Mouse (Mus musculus) G1E (cell line): Measurements from ENCODE around the gene Ccpg1. TPM values are rescaled to one million over a fixed set of nuclear protein-coding genes. Genes with fewer than 3 reads are reported as not detected.

Experiments
- ATAC-seq: 2 replicates; pipeline ENCODE4 v1.8.0; 2016; ENCODE audit warnings: mild to moderate bottlenecking; ENCODE audit not compliant: insufficient number of reproducible peaks, poor library complexity, low FRiP score, severe bottlenecking; ENCODE audit errors: extremely low read depth
- DNase-seq: peaks from one replicate; pipeline ENCODE4 v3.0.0; 2012; ENCODE audit warnings: low spot score
- H3K27me3 ChIP-seq: 2 replicates; pipeline ENCODE4 v1.6.1; 2012; ENCODE audit warnings: mild to moderate bottlenecking, low read length, inconsistent platforms; ENCODE audit not compliant: insufficient read depth
- H3K36me3 ChIP-seq: replicated peaks from 2 replicates; pipeline ENCODE3; 2012; ENCODE audit warnings: mild to moderate bottlenecking, inconsistent platforms
- H3K4me1 ChIP-seq: 2 replicates; pipeline ENCODE4 v1.6.1; 2012; ENCODE audit warnings: low read depth, low read length, inconsistent platforms, mixed read lengths; ENCODE audit not compliant: insufficient read depth
- H3K4me3 ChIP-seq: 2 replicates; pipeline ENCODE4 v1.5.1; 2012; ENCODE audit warnings: low read depth, mild to moderate bottlenecking, inconsistent platforms, low read length, moderate library complexity, mixed read lengths
- H3K9me3 ChIP-seq: replicated peaks from 2 replicates; pipeline ENCODE4 v1.6.1; 2012; ENCODE audit warnings: inconsistent platforms
- CTCF ChIP-seq: IDR thresholded peaks from 2 replicates; pipeline ENCODE4 v1.5.1; 2012; ENCODE audit warnings: low read depth, low read length, inconsistent platforms, mixed read lengths
- GATA1 ChIP-seq: IDR thresholded peaks from 2 replicates; pipeline ENCODE4 v1.6.1; 2012; ENCODE audit warnings: borderline replicate concordance, low read length, inconsistent platforms, mixed read lengths
- GATA2 ChIP-seq: IDR thresholded peaks from 2 replicates; pipeline ENCODE4 v1.6.1; 2012; ENCODE audit warnings: low read depth, low read length, inconsistent platforms, borderline replicate concordance
- POLR2AphosphoS5 ChIP-seq: IDR thresholded peaks from 2 replicates; pipeline ENCODE4 v1.6.1; 2012; ENCODE audit warnings: low read depth, low read length, inconsistent platforms; ENCODE audit not compliant: insufficient replicate concordance
- TAL1 ChIP-seq: conservative IDR thresholded peaks from 2 replicates; pipeline ENCODE4 v1.6.1; 2012; ENCODE audit warnings: low read depth, low read length, inconsistent platforms, mixed read lengths
- polyA plus RNA-seq: library from polyadenylated mRNA; stranded (reverse); fragments of >175 nt; gene quantifications from 2 replicates; pipeline ENCODE4 v1.2.3, GENCODE M21; 2012
- total RNA-seq, 2 experiments: library from RNA; stranded (forward) in 1 of 2; stranded (reverse) in 1 of 2; fragments of 200-1000 nt in 1 of 2; fragments of >200 nt in 1 of 2; fragmentation: Nextera tagmentation in 1 of 2; gene quantifications; 2 replicates each; pipeline ENCODE4 v1.2.3; 2014 to 2017

Ccpg1 gene
- 12.2 and 13.2 TPM in 2 replicates for total RNA-seq (2014; fragmentation: Nextera tagmentation)
- total RNA-seq (2017): 12.8 and 13.1 TPM in 2 replicates
- 1.4 and 2.0 TPM in 2 replicates for polyA plus RNA-seq

- H3K4me3 ChIP-seq: peak within 1 kb of the TSS; percentile 95
- H3K36me3 ChIP-seq: no peaks in the 10 kb centered on the region
- no peak for TF ChIP-seq POLR2AphosphoS5
- no peak for TF ChIP-seq CTCF
- TF ChIP-seq GATA2: no peak
- TF ChIP-seq TAL1: no peak
- no peaks in the 10 kb centered on the region for H3K27me3 ChIP-seq
- DNase-seq (peak; percentile 93), ATAC-seq (peak; percentile 98)
- H3K4me1 ChIP-seq: peaks cover 24% of the 10 kb centered on the region
- no peaks in the 10 kb centered on the region for H3K9me3 ChIP-seq
These were observed at the start of gene Ccpg1, which contains the start of gene Ccpg1os for GRCm38 (mm10) chr9:72985250-72986220. TSS of gene Ccpg1 (plus strand) at chr9:72985429. TSS of gene Ccpg1os (minus strand) at chr9:72985382.

GRCm38 (mm10) chr9:72936301-72936700 lies 48.9 kb upstream of the Ccpg1 start:
- H3K4me1 ChIP-seq: no peaks in the 10 kb centered on the region
- no peak overlapping the region for H3K4me3 ChIP-seq
- no peaks in the 10 kb centered on the region for H3K36me3 ChIP-seq
- TF ChIP-seq TAL1 (no peak), CTCF (no peak), POLR2AphosphoS5 (no peak), GATA2 (no peak), GATA1 (no peak)
- peaks cover 6% of the 10 kb centered on the region; the same call in 1 of the 2 replicates for H3K27me3 ChIP-seq
- no peaks in the 10 kb centered on the region for H3K9me3 ChIP-seq
- DNase-seq: no peak
- no peak for ATAC-seq

- H3K4me1 ChIP-seq: no peaks in the 10 kb centered on the region
- DNase-seq (no peak), ATAC-seq (no peak)
- H3K36me3 ChIP-seq: no peaks in the 10 kb centered on the region
- peaks cover 4% of the 10 kb centered on the region; the same call in 1 of the 2 replicates for H3K9me3 ChIP-seq
- peaks cover 13% of the 10 kb centered on the region for H3K27me3 ChIP-seq
- no peak overlapping the region for H3K4me3 ChIP-seq
- TF ChIP-seq GATA2 (no peak), CTCF (0 out of 2 replicates have a peak, but pooled peaks have one; percentile 22)
These were observed 41.8 kb upstream of the Ccpg1 start for GRCm38 (mm10) chr9:72943424-72943823.

GRCm38 (mm10) chr9:72944286-72944685 lies 40.9 kb upstream of the Ccpg1 start:
- Histone ChIP-seq H3K4me1 (no peaks in the 10 kb centered on the region), H3K4me3 (no peak overlapping the region), H3K27me3 (peaks cover 14% of the 10 kb centered on the region), H3K9me3 (peaks cover 4% of the 10 kb centered on the region; the same call in 1 of the 2 replicates), H3K36me3 (no peaks in the 10 kb centered on the region)
- TF ChIP-seq GATA2 (no peak), POLR2AphosphoS5 (no peak), CTCF (no peak), TAL1 (no peak), GATA1 (no peak)
- DNase-seq: no peak
- no peak for ATAC-seq

- H3K27me3 ChIP-seq: peaks cover 16% of the 10 kb centered on the region
- TF ChIP-seq GATA1 (no peak), GATA2 (no peak), TAL1 (no peak), POLR2AphosphoS5 (no peak), CTCF (no peak)
- peaks cover 4% of the 10 kb centered on the region; the same call in 1 of the 2 replicates for H3K9me3 ChIP-seq
- no peaks in the 10 kb centered on the region for H3K4me1 ChIP-seq
- H3K36me3 ChIP-seq: no peaks in the 10 kb centered on the region
- DNase-seq (no peak), ATAC-seq (no peak)
- no peak overlapping the region for H3K4me3 ChIP-seq
These were observed 38.2 kb upstream of the Ccpg1 start for GRCm38 (mm10) chr9:72947010-72947409.

- ATAC-seq (no peak), DNase-seq (no peak)
- Histone ChIP-seq H3K9me3 (peaks cover 4% of the 10 kb centered on the region; the same call in 1 of the 2 replicates), H3K4me3 (no peak overlapping the region), H3K27me3 (peaks cover 16% of the 10 kb centered on the region), H3K36me3 (no peaks in the 10 kb centered on the region), H3K4me1 (no peaks in the 10 kb centered on the region)
- no peak for TF ChIP-seq CTCF
- no peak for TF ChIP-seq GATA2
- TF ChIP-seq POLR2AphosphoS5: no peak
- TF ChIP-seq GATA1: no peak
- TF ChIP-seq TAL1: no peak
These were observed 35.7 kb upstream of the Ccpg1 start for GRCm38 (mm10) chr9:72949572-72949971.
